In the genomic region with DNA sequence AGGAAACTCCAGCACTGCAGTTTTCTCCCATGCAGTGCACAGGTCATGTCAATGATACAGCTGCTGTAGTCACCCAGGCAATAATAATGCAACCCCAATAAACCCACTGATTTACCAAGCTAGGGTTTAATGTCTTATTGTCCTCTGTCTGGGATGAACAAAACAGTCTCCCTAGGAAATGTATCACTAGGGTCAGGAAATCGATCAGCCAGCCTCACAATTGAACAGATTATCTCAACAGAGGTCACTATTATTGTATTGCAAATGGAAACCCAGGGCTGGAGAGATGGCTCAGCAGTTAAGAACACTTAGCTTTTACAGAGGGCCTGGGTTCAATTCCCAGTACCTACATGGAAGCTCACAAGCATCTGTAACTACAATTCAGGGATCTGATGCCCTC, we compare ENCODE assay signal across 9 mouse cellular contexts.
"Had no signal": no experiment of that assay in that cellular context is flagged by ENCODE, and none has a peak within 500 bp of the region (broad histone marks: within the 10 kb centered on the region; RNA-seq: fewer than 3 reads in every experiment).

No protein-coding gene starts in this region.

- DNase-seq: lung, adult 18-20 months; lung, embryonic 14.5 days; lung, postnatal 10 days; lung, postnatal 4 days; midbrain, embryonic 14.5 days; right cerebral cortex, postnatal 14 days; thymus, adult 2 months; thymus, postnatal 25 days; thymus, postnatal 4 days had no signal
